Mouse (Mus musculus) adrenal gland, adult 8-10 months (tissue): ENCODE results near the gene Msl2. TPM values are rescaled to one million over a fixed set of nuclear protein-coding genes. Genes with fewer than 3 reads are reported as not detected.

Experiments used
- total RNA-seq, 4 experiments: library from RNA; stranded (reverse); gene quantifications; 2 replicates each; pipeline ENCODE4 v1.2.4; 2022

Msl2 gene
- total RNA-seq, 4 experiments from 2014 or later, result 54.2 to 57.2 (median 54.9) TPM

Other genes starting within 250 kb of the Msl2 start
- gene Pccb, start 39.2 kb upstream of the Msl2 start, total RNA-seq, result 100 to 1,000 TPM in 2 of 4 experiments, 10 to 100 TPM in 2; 83.5 to 171 (median 127) TPM
- gene Ppp2r3a, start 177.7 kb downstream of the Msl2 start, total RNA-seq, result 10 to 100 TPM; 24.7 to 32.5 (median 26.4) TPM